Mouse (Mus musculus) megakaryocyte, embryonic 14.5 days (primary cell): ENCODE data around the gene Lrp4.

ENCODE experiments used
- FLI1 ChIP-seq: IDR thresholded peaks from 2 replicates; pipeline ENCODE4 v1.6.1; 2012; ENCODE audit warnings: low read length, inconsistent platforms, mixed read lengths
- GATA1 ChIP-seq: IDR thresholded peaks from 3 replicates; pipeline ENCODE4 v1.6.1; 2012; ENCODE audit warnings: mixed read lengths, low read length, inconsistent platforms, borderline replicate concordance

- TF ChIP-seq GATA1 (no peak), FLI1 (no peak)
Measured at GRCm38 (mm10) chr2:91508076-91508475, 50.8 kb downstream of the Lrp4 start.
